ENCODE assay signal across 8 mouse cellular contexts in genomic region chr3:54734411-54735246, GRCm38 (mm10). TPM values are rescaled to one million over a fixed set of nuclear protein-coding genes. Genes with fewer than 3 reads are reported as not detected.
DNase-seq lines count a peak whose midpoint lies in the region; ATAC-seq and TF ChIP-seq lines count a peak whose summit lies in the region.

No protein-coding gene starts in this region.

- H3K4me1 ChIP-seq in bone marrow macrophage, adult 2 months (ENCODE audit: control insufficient read depth, insufficient read depth, low read length): peaks cover 19% of the 10 kb centered on the region
- peaks cover 9% of the 10 kb centered on the region; the same call in 1 of the 2 replicates for H3K4me1 ChIP-seq in heart, embryonic 11.5 days (ENCODE audit: control insufficient read depth, insufficient read depth, low read length)
- peaks cover 31% of the 10 kb centered on the region for H3K4me1 ChIP-seq in kidney, embryonic 15.5 days
- peaks cover 4% of the 10 kb centered on the region; the same call in 1 of the 2 replicates for H3K4me1 ChIP-seq in limb, embryonic 15.5 days
- H3K4me1 ChIP-seq in midbrain, postnatal 0 days (ENCODE audit: insufficient read depth, low read length): 0 out of 2 replicates have a peak, but pooled peaks cover 4% of the 10 kb centered on the region

- DNase-seq in midbrain, postnatal 0 days (ENCODE audit: low spot score): peak; percentile 92
- peak; percentile 91 to 94 for DNase-seq in spleen, postnatal 10 days (ENCODE audit: low spot score in 2 of 2)

- no peaks in the 10 kb centered on the region for H3K27me3 ChIP-seq in C2C12 (ENCODE audit: control insufficient read depth, insufficient read depth, insufficient read length)
- H3K27me3 ChIP-seq in heart, embryonic 11.5 days (ENCODE audit: control insufficient read depth, insufficient read depth, low read length): no peaks in the 10 kb centered on the region
- no peaks in the 10 kb centered on the region for H3K27me3 ChIP-seq in kidney, embryonic 15.5 days
- no peaks in the 10 kb centered on the region for H3K27me3 ChIP-seq in limb, embryonic 15.5 days
- H3K27me3 ChIP-seq in midbrain, postnatal 0 days (ENCODE audit: insufficient read depth, low read length): no peaks in the 10 kb centered on the region

- peaks cover 29% of the 10 kb centered on the region for H3K79me3 ChIP-seq in C2C12 (ENCODE audit: low read depth)

- TF ChIP-seq CTCF in C2C12 (IDR thresholded peaks at IDR 0.05; ENCODE audit: control insufficient read depth, insufficient read depth, insufficient read length): no peak
- no peak for TF ChIP-seq CTCF in bone marrow macrophage, adult 2 months (IDR thresholded peaks at IDR 0.05; ENCODE audit: low read depth, low read length)
- TF ChIP-seq CTCF in midbrain, postnatal 0 days (IDR thresholded peaks at IDR 0.05): no peak

- peak; percentile 83 for ATAC-seq in erythroblast, adult 5-6 weeks (replicated peaks; ENCODE audit: low FRiP score, poor library complexity, severe bottlenecking)
- ATAC-seq in heart, embryonic 11.5 days (replicated peaks; ENCODE audit: insufficient number of reproducible peaks, low FRiP score, low TSS enrichment): peak; percentile 94
- ATAC-seq in kidney, embryonic 15.5 days (replicated peaks; ENCODE audit: low FRiP score): peak; percentile 95
- peak; percentile 90 for ATAC-seq in limb, embryonic 15.5 days (ENCODE audit: insufficient number of reproducible peaks, low FRiP score, low TSS enrichment, low read depth)
- peak; percentile 94 for ATAC-seq in midbrain, postnatal 0 days (ENCODE audit: low FRiP score)

- peak overlapping the region; percentile 87 for H3K4me2 ChIP-seq in heart, embryonic 11.5 days
- peak overlapping the region; percentile 79 for H3K4me2 ChIP-seq in kidney, embryonic 15.5 days
- peak overlapping the region; percentile 68 for H3K4me2 ChIP-seq in limb, embryonic 15.5 days
- peak overlapping the region; percentile 79 for H3K4me2 ChIP-seq in midbrain, postnatal 0 days (ENCODE audit: low read depth, low read length, poor library complexity, severe bottlenecking)

- peak overlapping the region; percentile 98 for H3K9ac ChIP-seq in heart, embryonic 11.5 days (ENCODE audit: low read depth, low read length)
- peak overlapping the region; percentile 90 for H3K9ac ChIP-seq in kidney, embryonic 15.5 days
- peak overlapping the region; percentile 95 for H3K9ac ChIP-seq in limb, embryonic 15.5 days
- H3K9ac ChIP-seq in midbrain, postnatal 0 days (replicated peaks; ENCODE audit: low read length, poor library complexity, severe bottlenecking): peak overlapping the region; percentile 84

- H3ac ChIP-seq in C2C12 (ENCODE audit: control insufficient read depth, insufficient read length, low read depth): peak overlapping the region; percentile 99

- TF ChIP-seq POLR2A in bone marrow macrophage, adult 2 months (IDR thresholded peaks at IDR 0.05; ENCODE audit: borderline replicate concordance, low read depth, low read length): no peak

- H3K27ac ChIP-seq in bone marrow macrophage, adult 2 months (ENCODE audit: insufficient read depth, low read depth, low read length): peak overlapping the region; percentile 97
- H3K27ac ChIP-seq in heart, embryonic 11.5 days (ENCODE audit: low read depth, low read length): peak overlapping the region; percentile 99
- peak overlapping the region; percentile 99 for H3K27ac ChIP-seq in kidney, embryonic 15.5 days
- H3K27ac ChIP-seq in limb, embryonic 15.5 days: peak overlapping the region; percentile 99
- peak overlapping the region; percentile 97 for H3K27ac ChIP-seq in midbrain, postnatal 0 days (ENCODE audit: low read depth, low read length)

- H3K36me3 ChIP-seq in C2C12 (ENCODE audit: control insufficient read depth, insufficient read depth): peaks cover 45% of the 10 kb centered on the region
- peaks cover 13% of the 10 kb centered on the region for H3K36me3 ChIP-seq in heart, embryonic 11.5 days (ENCODE audit: control insufficient read depth, insufficient read depth, low read length)
- H3K36me3 ChIP-seq in kidney, embryonic 15.5 days: peaks cover 57% of the 10 kb centered on the region
- H3K36me3 ChIP-seq in limb, embryonic 15.5 days: peaks cover 51% of the 10 kb centered on the region
- peaks cover 27% of the 10 kb centered on the region for H3K36me3 ChIP-seq in midbrain, postnatal 0 days (ENCODE audit: insufficient read depth, low read length)

- H3K79me2 ChIP-seq in C2C12 (ENCODE audit: control insufficient read depth, insufficient read depth): peaks cover 58% of the 10 kb centered on the region

- H3K4me3 ChIP-seq in C2C12 (ENCODE audit: insufficient read depth, poor library complexity, severe bottlenecking): peak overlapping the region; percentile 79
- peak overlapping the region; percentile 75 for H3K4me3 ChIP-seq in bone marrow macrophage, adult 2 months (ENCODE audit: insufficient read depth, low read length)
- H3K4me3 ChIP-seq in heart, embryonic 11.5 days (ENCODE audit: low read depth, low read length): peak overlapping the region; percentile 95
- H3K4me3 ChIP-seq in kidney, embryonic 15.5 days (replicated peaks): peak overlapping the region; percentile 67
- H3K4me3 ChIP-seq in limb, embryonic 15.5 days: peak overlapping the region; percentile 90
- H3K4me3 ChIP-seq in midbrain, postnatal 0 days (ENCODE audit: low read depth, low read length): peak overlapping the region; percentile 88

- H3K9me3 ChIP-seq in heart, embryonic 11.5 days (replicated peaks; ENCODE audit: control insufficient read depth, low read length): no peaks in the 10 kb centered on the region
- H3K9me3 ChIP-seq in kidney, embryonic 15.5 days (replicated peaks): no peaks in the 10 kb centered on the region
- no peaks in the 10 kb centered on the region for H3K9me3 ChIP-seq in limb, embryonic 15.5 days
- H3K9me3 ChIP-seq in midbrain, postnatal 0 days (ENCODE audit: low read length): no peaks in the 10 kb centered on the region

- under 1% methylated on average over 81 of the region's 84 CpGs for WGBS in heart, embryonic 11.5 days (ENCODE audit: insufficient replicate concordance)
- under 1% methylated on average over 67 of the region's 84 CpGs for WGBS in kidney, embryonic 15.5 days
- WGBS in limb, embryonic 15.5 days: under 1% methylated on average over 84 of the region's 84 CpGs
- under 1% methylated on average over 64 of the region's 84 CpGs for WGBS in midbrain, postnatal 0 days

RNA-seq across cellular contexts. Expression of gene Exosc8, which starts 0.6 kb away (rescaled TPM):
- 88.1 TPM for polyA plus RNA-seq in C2C12 (2012; fragmentation: generic; extraction: Trizol)
- polyA plus RNA-seq in bone marrow macrophage, adult 2 months (2012; ENCODE audit: insufficient read depth, insufficient read length, missing spikeins): 33.4 and 36.4 TPM in 2 replicates
- total RNA-seq in erythroblast, adult 5-6 weeks (2015; ENCODE audit: low replicate concordance): 60.6 and 68.0 TPM in 2 replicates
- total RNA-seq in erythroblast, adult 5-6 weeks (2017; ENCODE audit: low replicate concordance): 14.1 and 65.2 TPM in 2 replicates
- polyA plus RNA-seq in heart, embryonic 11.5 days (2014; fragmentation: Nextera tagmentation; extraction: Ambion mirVana): 103 and 110 TPM in 2 replicates
- 142 and 144 TPM in 2 replicates for polyA plus RNA-seq in kidney, embryonic 15.5 days (2015; fragmentation: Nextera tagmentation; extraction: Ambion mirVana)
- polyA plus RNA-seq in limb, embryonic 15.5 days (2015; fragmentation: Nextera tagmentation; extraction: Ambion mirVana): 101 and 104 TPM in 2 replicates
- 41.4 and 44.3 TPM in 2 replicates for total RNA-seq in midbrain, postnatal 0 days (2014; rRNA removed)
- polyA plus RNA-seq in midbrain, postnatal 0 days (2015; fragmentation: Nextera tagmentation; extraction: Ambion mirVana): 68.4 and 71.4 TPM in 2 replicates

RNA-seq across cellular contexts. Expression of gene Alg5, which starts 0.7 kb away (rescaled TPM):
- 43.0 TPM for polyA plus RNA-seq in C2C12 (2012; fragmentation: generic; extraction: Trizol)
- polyA plus RNA-seq in bone marrow macrophage, adult 2 months (2012; ENCODE audit: insufficient read depth, insufficient read length, missing spikeins): 33.2 and 35.5 TPM in 2 replicates
- total RNA-seq in erythroblast, adult 5-6 weeks (2015; ENCODE audit: low replicate concordance): 2.1 and 8.8 TPM in 2 replicates
- 2.4 and 12.2 TPM in 2 replicates for total RNA-seq in erythroblast, adult 5-6 weeks (2017; ENCODE audit: low replicate concordance)
- 38.7 and 39.5 TPM in 2 replicates for polyA plus RNA-seq in heart, embryonic 11.5 days (2014; fragmentation: Nextera tagmentation; extraction: Ambion mirVana)
- polyA plus RNA-seq in kidney, embryonic 15.5 days (2015; fragmentation: Nextera tagmentation; extraction: Ambion mirVana): 59.6 and 59.7 TPM in 2 replicates
- polyA plus RNA-seq in limb, embryonic 15.5 days (2015; fragmentation: Nextera tagmentation; extraction: Ambion mirVana): 61.9 and 71.0 TPM in 2 replicates
- total RNA-seq in midbrain, postnatal 0 days (2014; rRNA removed): 18.9 and 27.3 TPM in 2 replicates
- polyA plus RNA-seq in midbrain, postnatal 0 days (2015; fragmentation: Nextera tagmentation; extraction: Ambion mirVana): 65.8 and 65.9 TPM in 2 replicates

RNA-seq across cellular contexts. Expression of gene Gm21958, which starts 20.5 kb away (rescaled TPM):
- polyA plus RNA-seq in C2C12 (2012; fragmentation: generic; extraction: Trizol): not detected
- polyA plus RNA-seq in bone marrow macrophage, adult 2 months (2012; ENCODE audit: insufficient read depth, insufficient read length, missing spikeins): not detected in 2 replicates
- not detected in 2 replicates for total RNA-seq in erythroblast, adult 5-6 weeks (2015; ENCODE audit: low replicate concordance)
- 6.4 TPM in 1 of 2 replicates, not detected in the other for total RNA-seq in erythroblast, adult 5-6 weeks (2017; ENCODE audit: low replicate concordance)
- polyA plus RNA-seq in heart, embryonic 11.5 days (2014; fragmentation: Nextera tagmentation; extraction: Ambion mirVana): 0.34 TPM in 1 of 2 replicates, not detected in the other
- polyA plus RNA-seq in kidney, embryonic 15.5 days (2015; fragmentation: Nextera tagmentation; extraction: Ambion mirVana): 1.5 TPM in 1 of 2 replicates, not detected in the other
- polyA plus RNA-seq in limb, embryonic 15.5 days (2015; fragmentation: Nextera tagmentation; extraction: Ambion mirVana): 0.81 TPM in 1 of 2 replicates, not detected in the other
- total RNA-seq in midbrain, postnatal 0 days (2014; rRNA removed): not detected in 2 replicates
- 0.87 TPM in 1 of 2 replicates, not detected in the other for polyA plus RNA-seq in midbrain, postnatal 0 days (2015; fragmentation: Nextera tagmentation; extraction: Ambion mirVana)

RNA-seq across cellular contexts. Expression of gene Smad9, which starts 20.8 kb away (rescaled TPM):
- 2.5 TPM for polyA plus RNA-seq in C2C12 (2012; fragmentation: generic; extraction: Trizol)
- polyA plus RNA-seq in bone marrow macrophage, adult 2 months (2012; ENCODE audit: insufficient read depth, insufficient read length, missing spikeins): not detected in 2 replicates
- not detected in 2 replicates for total RNA-seq in erythroblast, adult 5-6 weeks (2015; ENCODE audit: low replicate concordance)
- total RNA-seq in erythroblast, adult 5-6 weeks (2017; ENCODE audit: low replicate concordance): not detected in 2 replicates
- polyA plus RNA-seq in heart, embryonic 11.5 days (2014; fragmentation: Nextera tagmentation; extraction: Ambion mirVana): 2.1 TPM in 2 replicates
- 1.4 and 1.5 TPM in 2 replicates for polyA plus RNA-seq in kidney, embryonic 15.5 days (2015; fragmentation: Nextera tagmentation; extraction: Ambion mirVana)
- 0.52 and 0.56 TPM in 2 replicates for polyA plus RNA-seq in limb, embryonic 15.5 days (2015; fragmentation: Nextera tagmentation; extraction: Ambion mirVana)
- 4.6 and 6.0 TPM in 2 replicates for total RNA-seq in midbrain, postnatal 0 days (2014; rRNA removed)
- 0.67 and 0.69 TPM in 2 replicates for polyA plus RNA-seq in midbrain, postnatal 0 days (2015; fragmentation: Nextera tagmentation; extraction: Ambion mirVana)

RNA-seq across cellular contexts. Expression of gene Supt20, which starts 42.0 kb away (rescaled TPM):
- polyA plus RNA-seq in C2C12 (2012; fragmentation: generic; extraction: Trizol): 13.2 TPM
- polyA plus RNA-seq in bone marrow macrophage, adult 2 months (2012; ENCODE audit: insufficient read depth, insufficient read length, missing spikeins): 64.4 and 69.5 TPM in 2 replicates
- 21.5 and 40.5 TPM in 2 replicates for total RNA-seq in erythroblast, adult 5-6 weeks (2015; ENCODE audit: low replicate concordance)
- total RNA-seq in erythroblast, adult 5-6 weeks (2017; ENCODE audit: low replicate concordance): 11.4 and 14.9 TPM in 2 replicates
- 77.6 and 89.5 TPM in 2 replicates for polyA plus RNA-seq in heart, embryonic 11.5 days (2014; fragmentation: Nextera tagmentation; extraction: Ambion mirVana)
- 109 and 115 TPM in 2 replicates for polyA plus RNA-seq in kidney, embryonic 15.5 days (2015; fragmentation: Nextera tagmentation; extraction: Ambion mirVana)
- polyA plus RNA-seq in limb, embryonic 15.5 days (2015; fragmentation: Nextera tagmentation; extraction: Ambion mirVana): 97.7 and 98.5 TPM in 2 replicates
- total RNA-seq in midbrain, postnatal 0 days (2014; rRNA removed): 34.7 and 44.6 TPM in 2 replicates
- polyA plus RNA-seq in midbrain, postnatal 0 days (2015; fragmentation: Nextera tagmentation; extraction: Ambion mirVana): 57.2 and 60.8 TPM in 2 replicates

Comparison
In these comparisons a context has a peak if more than half of its experiments do, and no peak if none do; other contexts are left out.
1. Peak in every context shown above with its lines: DNase-seq, ATAC-seq, H3K4me3 ChIP-seq and H3K27ac ChIP-seq.